Mouse (Mus musculus) hindbrain, postnatal 0 days (tissue): Measurements from ENCODE around the gene Clcn5. TPM values are rescaled to one million over a fixed set of nuclear protein-coding genes. Genes with fewer than 3 reads are reported as not detected.
A peak's percentile ranks its signal among the peaks of the same experiment; 100 is the strongest.

Experiments used
- ATAC-seq: fragments of 200-750 bp; cut with Nextera tagmentation; 2 replicates; pipeline ENCODE4 v1.8.0; 2017; ENCODE audit warnings: mild to moderate bottlenecking, moderate TSS enrichment, moderate library complexity
- DNase-seq: peaks from one replicate; pipeline ENCODE4 v3.0.0-alpha.2; 2015; ENCODE audit warnings: low spot score
- H3K27ac ChIP-seq: fragments of 300-500 bp; sonication (generic); 2 replicates; pipeline ENCODE4 v1.5.1; 2014; ENCODE audit warnings: mild to moderate bottlenecking
- H3K27me3 ChIP-seq: fragments of 300-500 bp; sonication (generic); 2 replicates; pipeline ENCODE4 v1.6.1; 2014; ENCODE audit warnings: low read length, mixed read lengths; ENCODE audit not compliant: insufficient read depth
- H3K36me3 ChIP-seq: fragments of 300-500 bp; sonication (generic); 2 replicates; pipeline ENCODE4 v1.6.1; 2014; ENCODE audit warnings: low read length, mixed read lengths; ENCODE audit not compliant: insufficient read depth
- H3K4me1 ChIP-seq: fragments of 300-500 bp; sonication (generic); 2 replicates; pipeline ENCODE4 v1.6.1; 2014; ENCODE audit warnings: antibody characterized with exemption, low read length, mixed read lengths; ENCODE audit not compliant: insufficient read depth
- H3K4me2 ChIP-seq: fragments of 300-500 bp; sonication (generic); 2 replicates; pipeline ENCODE4 v1.6.1; 2014; ENCODE audit warnings: low read depth, mild to moderate bottlenecking, low read length, moderate library complexity, mixed read lengths
- H3K4me3 ChIP-seq: fragments of 300-500 bp; sonication (generic); 2 replicates; pipeline ENCODE4 v1.5.1; 2014; ENCODE audit warnings: low read length
- H3K9ac ChIP-seq: fragments of 300-500 bp; sonication (generic); replicated peaks from 2 replicates; pipeline ENCODE4 v1.6.1; 2014; ENCODE audit warnings: mild to moderate bottlenecking, low read length, moderate library complexity, mixed read lengths
- H3K9me3 ChIP-seq: fragments of 300-500 bp; sonication (generic); 2 replicates; pipeline ENCODE4 v1.6.1; 2016; ENCODE audit warnings: low read length, mixed read lengths
- CTCF ChIP-seq: IDR thresholded peaks from 2 replicates; pipeline ENCODE4 v1.5.1; 2016; ENCODE audit warnings: antibody characterized with exemption, control low read depth, low read depth
- WGBS: fragments of 180-500 bp; shearing (Covaris S2); extraction: QIAGEN DNeasy Blood & Tissue Kit; methylation state at CpG from one replicate; pipeline ENCODE4 v1.1.7; 2014; 5-methylcytosine and 5-hydroxymethylcytosine counted together
- microRNA counts: library from miRNA; unstranded; fragments of <30 nt; microRNA quantifications from one replicate; lab custom pipeline; 2015
- microRNA-seq, 2 experiments: library from miRNA; unstranded; fragments of <30 nt; microRNA quantifications; one replicate each; pipeline ENCODE4; 2016
- polyA plus RNA-seq: library from polyadenylated mRNA; unstranded; fragments of >200 nt; fragmentation: Nextera tagmentation; extraction: Ambion mirVana; gene quantifications from 2 replicates; pipeline ENCODE4 v1.2.1, GENCODE M21; 2015
- total RNA-seq: library from RNA; depleted of rRNA; stranded (reverse); fragments of >200 nt; gene quantifications from 2 replicates; pipeline ENCODE4 v1.2.3, GENCODE M21; 2014; rRNA removed

Gene Clcn5
- total and polyA plus RNA-seq, 2 experiments from 2014 or later, result 7.9 to 31.1 TPM

- H3K4me2 ChIP-seq, result no peak overlapping the region
- DNase-seq (no peak), ATAC-seq (no peak)
- H3K9ac ChIP-seq, result no peak overlapping the region
- no peaks in the 10 kb centered on the region for H3K4me1 ChIP-seq
- no peaks in the 10 kb centered on the region for H3K36me3 ChIP-seq
- 80% methylated on average over 3 of the region's 3 CpGs for WGBS
- H3K27me3 ChIP-seq, result no peaks in the 10 kb centered on the region
- H3K9me3 ChIP-seq, result no peaks in the 10 kb centered on the region
- no peak overlapping the region for H3K27ac ChIP-seq
- H3K4me3 ChIP-seq, result no peak overlapping the region
- TF ChIP-seq CTCF, result no peak
These were observed 161.2 kb downstream of the Clcn5 start for GRCm38 (mm10) chrX:7157976-7158375.

GRCm38 (mm10) chrX:7156026-7156732, 163.0 kb downstream of the Clcn5 start:
- TF ChIP-seq CTCF, result no peak
- no peak for ATAC-seq
- Histone ChIP-seq H3K9me3 (no peaks in the 10 kb centered on the region), H3K4me1 (no peaks in the 10 kb centered on the region), H3K4me3 (no peak overlapping the region), H3K4me2 (no peak overlapping the region), H3K9ac (no peak overlapping the region), H3K36me3 (no peaks in the 10 kb centered on the region), H3K27ac (no peak overlapping the region), H3K27me3 (no peaks in the 10 kb centered on the region)
- DNase-seq, result peak; percentile 12
- 59% methylated on average over 6 of the region's 6 CpGs for WGBS

GRCm38 (mm10) chrX:7150129-7150528, 169.0 kb downstream of the Clcn5 start:
- H3K4me3 ChIP-seq, result no peak overlapping the region
- no peak overlapping the region for H3K4me2 ChIP-seq

GRCm38 (mm10) chrX:7146156-7146555, 173.0 kb downstream of the Clcn5 start:
- WGBS, result 66% methylated on average over 7 of the region's 7 CpGs
- no peak for TF ChIP-seq CTCF
- H3K36me3 ChIP-seq, result no peaks in the 10 kb centered on the region
- H3K27ac ChIP-seq, result no peak overlapping the region
- no peaks in the 10 kb centered on the region for H3K27me3 ChIP-seq
- no peak overlapping the region for H3K9ac ChIP-seq
- no peak for ATAC-seq
- no peak for DNase-seq
- no peaks in the 10 kb centered on the region for H3K9me3 ChIP-seq
- no peak overlapping the region for H3K4me3 ChIP-seq
- no peaks in the 10 kb centered on the region for H3K4me1 ChIP-seq
- no peak overlapping the region for H3K4me2 ChIP-seq

More at GRCm38 (mm10) chrX:7150129-7150528, 169.0 kb downstream of the Clcn5 start:
- no peaks in the 10 kb centered on the region for H3K9me3 ChIP-seq
- H3K36me3 ChIP-seq, result no peaks in the 10 kb centered on the region
- no peak for ATAC-seq
- H3K4me1 ChIP-seq, result no peaks in the 10 kb centered on the region
- no peaks in the 10 kb centered on the region for H3K27me3 ChIP-seq
- no peak overlapping the region for H3K9ac ChIP-seq
- peak; percentile 52 for TF ChIP-seq CTCF
- WGBS, result 77% methylated on average over 4 of the region's 4 CpGs
- DNase-seq, result peak; percentile 24
- H3K27ac ChIP-seq, result no peak overlapping the region

- Histone ChIP-seq H3K27me3 (no peaks in the 10 kb centered on the region), H3K4me2 (no peak overlapping the region), H3K27ac (no peak overlapping the region), H3K9me3 (no peaks in the 10 kb centered on the region), H3K9ac (no peak overlapping the region), H3K4me3 (no peak overlapping the region), H3K36me3 (no peaks in the 10 kb centered on the region), H3K4me1 (no peaks in the 10 kb centered on the region)
- no peak for TF ChIP-seq CTCF
- DNase-seq, result no peak
- WGBS, result 82% methylated on average over 4 of the region's 4 CpGs
- ATAC-seq, result no peak
These were observed 197.4 kb downstream of the Clcn5 start for GRCm38 (mm10) chrX:7121618-7122280.

- 71% methylated on average over 3 of the region's 3 CpGs for WGBS
- Histone ChIP-seq H3K27me3 (no peaks in the 10 kb centered on the region), H3K4me2 (no peak overlapping the region), H3K4me1 (no peaks in the 10 kb centered on the region), H3K9me3 (no peaks in the 10 kb centered on the region), H3K9ac (no peak overlapping the region), H3K36me3 (no peaks in the 10 kb centered on the region), H3K4me3 (no peak overlapping the region), H3K27ac (no peak overlapping the region)
- DNase-seq, result no peak
- no peak for TF ChIP-seq CTCF
- no peak for ATAC-seq
These were observed 204.3 kb downstream of the Clcn5 start for GRCm38 (mm10) chrX:7114885-7115284.

MicroRNAs encoded within 50 kb of the gene (microRNA counts, 519-probe panel; counts per million panel counts)
- microRNA mmu-miR-188-3p (lab: Ali Mortazavi, UCI) (not detected), microRNA mmu-miR-188-5p (lab: Ali Mortazavi, UCI) (not detected), microRNA mmu-miR-362-3p (lab: Ali Mortazavi, UCI) (1,930 counts per million, percentile 27 among the panel's probes with 10 or more counts), microRNA mmu-miR-362-5p (lab: Ali Mortazavi, UCI) (1,422 counts per million, percentile 18 among the panel's probes with 10 or more counts), microRNA mmu-miR-500 (lab: Ali Mortazavi, UCI) (4,531 counts per million, percentile 79 among the panel's probes with 10 or more counts), microRNA mmu-miR-501-3p (lab: Ali Mortazavi, UCI) (705 counts per million, percentile 8 among the panel's probes with 10 or more counts), microRNA mmu-miR-501-5p (lab: Ali Mortazavi, UCI) (948 counts per million, percentile 11 among the panel's probes with 10 or more counts), microRNA mmu-miR-532-3p (lab: Ali Mortazavi, UCI) (2,889 counts per million, percentile 45 among the panel's probes with 10 or more counts), microRNA mmu-miR-532-5p (lab: Ali Mortazavi, UCI) (3,525 counts per million, percentile 59 among the panel's probes with 10 or more counts)

Small RNA genes lying within 50 kb of the gene (microRNA-seq; reads per million reads assigned to microRNA genes)
- gene Mir188 (1,331 to 1,484 reads per million in 2 experiments), gene Mir362 (53.2 to 69.0 reads per million in 2 experiments), gene Mir500 (343 to 379 reads per million in 2 experiments), gene Mir501 (443 to 457 reads per million in 2 experiments), gene Mir532 (1,304 to 1,500 reads per million in 2 experiments)

Other genes with a start within 250 kb of the Clcn5 start
- 8.5 and 11.3 TPM in 2 replicates for gene Usp27x, start 56.5 kb upstream of the Clcn5 start, total RNA-seq
- gene Usp27x, start 56.5 kb upstream of the Clcn5 start, polyA plus RNA-seq, result 2.0 and 2.2 TPM in 2 replicates